Mouse (Mus musculus) olfactory bulb, adult 2 months (tissue): ENCODE measurements around the gene Idh3b. TPM values are rescaled to one million over a fixed set of nuclear protein-coding genes. Genes with fewer than 3 reads are reported as not detected.

ENCODE experiments used
- H3K27ac ChIP-seq: fragments of 200-500 bp; 2 replicates; pipeline ENCODE4 v1.5.1; 2012; ENCODE audit warnings: low read depth, low read length; ENCODE audit not compliant: insufficient read depth
- H3K4me1 ChIP-seq: fragments of 200-500 bp; 2 replicates; pipeline ENCODE4 v1.6.1; 2012; ENCODE audit warnings: low read length; ENCODE audit not compliant: control insufficient read depth, insufficient read depth
- H3K4me3 ChIP-seq: fragments of 200-500 bp; 2 replicates; pipeline ENCODE4 v1.5.1; 2012; ENCODE audit warnings: mild to moderate bottlenecking, low read depth, low read length, moderate library complexity; ENCODE audit not compliant: insufficient read depth
- CTCF ChIP-seq: fragments of 200-500 bp; IDR thresholded peaks from 2 replicates; pipeline ENCODE4 v1.5.1; 2012; ENCODE audit warnings: low read depth, mild to moderate bottlenecking, low read length, moderate library complexity; ENCODE audit not compliant: insufficient read depth
- POLR2A ChIP-seq: fragments of 200-500 bp; IDR thresholded peaks from 2 replicates; pipeline ENCODE4 v1.6.1; 2012; ENCODE audit warnings: mild to moderate bottlenecking, low read depth, low read length, moderate library complexity; ENCODE audit not compliant: insufficient read depth
- WGBS: fragments of 180-500 bp; shearing (Covaris S2); methylation state at CpG from one replicate; pipeline ENCODE4 v1.1.7; 2018; 5-methylcytosine and 5-hydroxymethylcytosine counted together
- polyA plus RNA-seq: library from polyadenylated mRNA; stranded (reverse); fragments of >200 nt; gene quantifications from 2 replicates; pipeline ENCODE4 v1.2.4, GENCODE M21; 2012; ENCODE audit warnings: low replicate concordance; ENCODE audit not compliant: missing spikeins, insufficient read depth, insufficient read length

Idh3b gene
- polyA plus RNA-seq, 1 experiment = not detected

GRCm38 (mm10) chr2:130248226-130248625 lies 36.1 kb downstream of the Idh3b start:
- H3K4me1 ChIP-seq = no peaks in the 10 kb centered on the region
- TF ChIP-seq CTCF (no peak), POLR2A (no peak)
- H3K4me3 ChIP-seq = no peak overlapping the region
- no peak overlapping the region for H3K27ac ChIP-seq
- 77% methylated on average over 7 of the region's 7 CpGs for WGBS

GRCm38 (mm10) chr2:130246912-130247311 lies 37.4 kb downstream of the Idh3b start:
- Histone ChIP-seq H3K27ac (no peak overlapping the region), H3K4me3 (no peak overlapping the region), H3K4me1 (no peaks in the 10 kb centered on the region)
- TF ChIP-seq CTCF (no peak), POLR2A (no peak)
- 52% methylated on average over 9 of the region's 9 CpGs for WGBS

Other genes with a start within 250 kb of the Idh3b start
- gene Tgm6, start 172.1 kb downstream of the Idh3b start, polyA plus RNA-seq = not detected in 2 replicates
- not detected in 2 replicates for gene Snrpb, start 105.1 kb downstream of the Idh3b start, polyA plus RNA-seq
- not detected in 2 replicates for gene Tmc2, start 89.4 kb downstream of the Idh3b start, polyA plus RNA-seq
- 362 TPM in 1 of 2 replicates, not detected in the other for gene Nop56, start 10.1 kb downstream of the Idh3b start, polyA plus RNA-seq
- not detected in 2 replicates for gene Ebf4, start 10.6 kb upstream of the Idh3b start, polyA plus RNA-seq
- not detected in 2 replicates for gene Cpxm1, start 113.0 kb upstream of the Idh3b start, polyA plus RNA-seq
- gene Gm28372, start 120.7 kb upstream of the Idh3b start, polyA plus RNA-seq = not detected in 2 replicates
- gene 1700020A23Rik, start 120.7 kb upstream of the Idh3b start, polyA plus RNA-seq = not detected in 2 replicates
- gene Tmem239, start 121.9 kb upstream of the Idh3b start, polyA plus RNA-seq = not detected in 2 replicates
- gene Vps16, start 139.8 kb upstream of the Idh3b start, polyA plus RNA-seq = not detected in 2 replicates
- not detected in 2 replicates for gene Pced1a, start 140.2 kb upstream of the Idh3b start, polyA plus RNA-seq
- gene Ptpra, start 165.7 kb upstream of the Idh3b start, polyA plus RNA-seq = not detected in 2 replicates